Mouse (Mus musculus): ENCODE results near the gene Rpl22l1. TPM values are rescaled to one million over a fixed set of nuclear protein-coding genes. Genes with fewer than 3 reads are reported as not detected.
"Not testable (repeated sequence)": the region's sequence is repeated elsewhere in the genome, so short reads cannot be mapped to it uniquely, and the experiment has no call there.

The Rpl22l1 gene
- total and polyA plus RNA-seq, 2 experiments from 2014 or later, result 106 to 186 TPM

GRCm38 (mm10) chr3:28841886-28842649, 36.8 kb downstream of the Rpl22l1 start:
- Histone ChIP-seq H3K9me3 (replicated peaks; ENCODE audit: control insufficient read depth, low read length) (no peaks in the 10 kb centered on the region), H3K4me3 (ENCODE audit: low read depth, low read length) (no peak overlapping the region), H3K36me3 (replicated peaks; ENCODE audit: control insufficient read depth, insufficient read depth, low read length) (no peaks in the 10 kb centered on the region), H3K4me2 (ENCODE audit: low read depth, low read length) (no peak overlapping the region), H3K27ac (ENCODE audit: low read depth) (no peak overlapping the region), H3K27me3 (ENCODE audit: control insufficient read depth, insufficient read depth, low read length) (no peaks in the 10 kb centered on the region), H3K9ac (replicated peaks; ENCODE audit: low read depth, low read length) (no peak overlapping the region), H3K4me1 (ENCODE audit: control insufficient read depth, insufficient read depth) (no peaks in the 10 kb centered on the region)
- no peak for TF ChIP-seq CTCF (IDR thresholded peaks at IDR 0.05; ENCODE audit: low read depth)
- TF ChIP-seq EP300 (IDR thresholded peaks at IDR 0.05; ENCODE audit: low read depth), result no peak
- DNase-seq (ENCODE audit: low spot score) (no peak), ATAC-seq (ENCODE audit: insufficient read depth, low read depth) (no peak)
- 20% methylated on average over 3 of the region's 3 CpGs for WGBS

GRCm38 (mm10) chr3:28843231-28843630, 38.0 kb downstream of the Rpl22l1 start:
- 70% methylated on average over 8 of the region's 8 CpGs for WGBS
- no peak overlapping the region for H3K27ac ChIP-seq (ENCODE audit: low read depth)

GRCm38 (mm10) chr3:28847115-28847514, 41.9 kb downstream of the Rpl22l1 start:
- Histone ChIP-seq H3K4me2 (ENCODE audit: low read depth, low read length) (no peak overlapping the region), H3K27me3 (ENCODE audit: control insufficient read depth, insufficient read depth, low read length) (no peaks in the 10 kb centered on the region), H3K9ac (replicated peaks; ENCODE audit: low read depth, low read length) (no peak overlapping the region), H3K27ac (ENCODE audit: low read depth) (no peak overlapping the region), H3K4me3 (ENCODE audit: low read depth, low read length) (no peak overlapping the region), H3K9me3 (replicated peaks; ENCODE audit: control insufficient read depth, low read length) (no peaks in the 10 kb centered on the region), H3K36me3 (replicated peaks; ENCODE audit: control insufficient read depth, insufficient read depth, low read length) (no peaks in the 10 kb centered on the region), H3K4me1 (ENCODE audit: control insufficient read depth, insufficient read depth) (no peaks in the 10 kb centered on the region)
- TF ChIP-seq EP300 (IDR thresholded peaks at IDR 0.05; ENCODE audit: low read depth) (no peak), CTCF (IDR thresholded peaks at IDR 0.05; ENCODE audit: low read depth) (no peak)
- DNase-seq (ENCODE audit: low spot score) (no peak), ATAC-seq (ENCODE audit: insufficient read depth, low read depth) (no peak)

More at GRCm38 (mm10) chr3:28843231-28843630, 38.0 kb downstream of the Rpl22l1 start:
- H3K27me3 ChIP-seq (ENCODE audit: control insufficient read depth, insufficient read depth, low read length), result no peaks in the 10 kb centered on the region
- TF ChIP-seq EP300 (IDR thresholded peaks at IDR 0.05; ENCODE audit: low read depth), result no peak
- TF ChIP-seq CTCF (IDR thresholded peaks at IDR 0.05; ENCODE audit: low read depth), result no peak
- ATAC-seq (ENCODE audit: insufficient read depth, low read depth), result no peak
- no peaks in the 10 kb centered on the region for H3K9me3 ChIP-seq (replicated peaks; ENCODE audit: control insufficient read depth, low read length)
- no peak overlapping the region for H3K9ac ChIP-seq (replicated peaks; ENCODE audit: low read depth, low read length)
- DNase-seq (ENCODE audit: low spot score), result no peak
- H3K4me3 ChIP-seq (ENCODE audit: low read depth, low read length), result no peak overlapping the region
- H3K36me3 ChIP-seq (replicated peaks; ENCODE audit: control insufficient read depth, insufficient read depth, low read length), result no peaks in the 10 kb centered on the region
- no peaks in the 10 kb centered on the region for H3K4me1 ChIP-seq (ENCODE audit: control insufficient read depth, insufficient read depth)
- H3K4me2 ChIP-seq (ENCODE audit: low read depth, low read length), result no peak overlapping the region

GRCm38 (mm10) chr3:28852174-28852573, 46.9 kb downstream of the Rpl22l1 start:
- H3K4me2 ChIP-seq (ENCODE audit: low read depth, low read length); DNase-seq (ENCODE audit: low spot score); H3K9ac ChIP-seq (replicated peaks; ENCODE audit: low read depth, low read length); H3K36me3 ChIP-seq (replicated peaks; ENCODE audit: control insufficient read depth, insufficient read depth, low read length); H3K4me1 ChIP-seq (ENCODE audit: control insufficient read depth, insufficient read depth); H3K9me3 ChIP-seq (replicated peaks; ENCODE audit: control insufficient read depth, low read length); ATAC-seq (ENCODE audit: insufficient read depth, low read depth); H3K27ac ChIP-seq (ENCODE audit: low read depth); H3K27me3 ChIP-seq (ENCODE audit: control insufficient read depth, insufficient read depth, low read length); H3K4me3 ChIP-seq (ENCODE audit: low read depth, low read length): not testable (repeated sequence)
- WGBS, result 85% methylated on average over 3 of the region's 3 CpGs

Other genes with a start within 250 kb of the Rpl22l1 start
- gene Slc2a2, start 107.5 kb upstream of the Rpl22l1 start, total RNA-seq (2014; rRNA removed; ENCODE audit: low replicate concordance), result 2.4 TPM in 1 of 2 replicates, not detected in the other
- 0.08 and 0.20 TPM in 2 replicates for gene Slc2a2, start 107.5 kb upstream of the Rpl22l1 start, polyA plus RNA-seq (2015; fragmentation: Nextera tagmentation; extraction: Ambion mirVana)
- gene Eif5a2, start 24.2 kb upstream of the Rpl22l1 start, total RNA-seq (2014; rRNA removed; ENCODE audit: low replicate concordance), result 5.2 and 10.5 TPM in 2 replicates
- 4.4 and 5.9 TPM in 2 replicates for gene Eif5a2, start 24.2 kb upstream of the Rpl22l1 start, polyA plus RNA-seq (2015; fragmentation: Nextera tagmentation; extraction: Ambion mirVana)
- gene Gm1527, start 87.2 kb downstream of the Rpl22l1 start, total RNA-seq (2014; rRNA removed; ENCODE audit: low replicate concordance), result not detected in 2 replicates
- not detected in 2 replicates for gene Gm1527, start 87.2 kb downstream of the Rpl22l1 start, polyA plus RNA-seq (2015; fragmentation: Nextera tagmentation; extraction: Ambion mirVana)